Mouse (Mus musculus): ENCODE data around the gene Tph1.

- TF ChIP-seq CTCF (IDR thresholded peaks at IDR 0.05; ENCODE audit: borderline replicate concordance, extremely low read depth, insufficient read depth, insufficient read length) (no peak), POLR2A (IDR thresholded peaks at IDR 0.05; ENCODE audit: borderline replicate concordance, extremely low read depth, insufficient read depth, insufficient read length, poor library complexity, severe bottlenecking) (no peak)
Measured at GRCm38 (mm10) chr7:46686827-46687226, 14.5 kb upstream of the Tph1 start.

Measured in brain, embryonic 14.5 days (tissue).